In genomic region chr17:27251150-27251549, GRCm38 (mm10) we compare ENCODE assay signal across 20 mouse cellular contexts. TPM values are rescaled to one million over a fixed set of nuclear protein-coding genes. Genes with fewer than 3 reads are reported as not detected.
A peak's percentile ranks its signal among the peaks of the same experiment; 100 is the strongest.
DNase-seq lines count a peak whose midpoint lies in the region; ATAC-seq and TF ChIP-seq lines count a peak whose summit lies in the region.
"Had no signal": no experiment of that assay in that cellular context is flagged by ENCODE, and none has a peak within 500 bp of the region (broad histone marks: within the 10 kb centered on the region; RNA-seq: fewer than 3 reads in every experiment).

No protein-coding gene starts in this region.

- H3K27ac ChIP-seq in midbrain, embryonic 13.5 days: no peak overlapping the region
- no peak overlapping the region for H3K27ac ChIP-seq in midbrain, postnatal 0 days (ENCODE audit: low read depth, low read length)
- peak overlapping the region; percentile 30; the same call in 1 of the 2 replicates for H3K27ac ChIP-seq in neural tube, embryonic 13.5 days (replicated peaks)
- H3K27ac ChIP-seq in neural tube, embryonic 14.5 days (ENCODE audit: low read depth, low read length): no peak overlapping the region; the same call in 1 of the 2 replicates
- H3K27ac ChIP-seq: embryonic facial prominence, embryonic 12.5 days; embryonic facial prominence, embryonic 15.5 days; gastrocnemius, adult 2 months; hindbrain, embryonic 15.5 days had no signal

- H3K4me1 ChIP-seq in midbrain, embryonic 13.5 days (replicated peaks): peaks cover 14% of the 10 kb centered on the region
- 0 out of 2 replicates have a peak, but pooled peaks cover 2% of the 10 kb centered on the region for H3K4me1 ChIP-seq in midbrain, postnatal 0 days (ENCODE audit: insufficient read depth, low read length)
- peaks cover 24% of the 10 kb centered on the region for H3K4me1 ChIP-seq in neural tube, embryonic 13.5 days (replicated peaks)
- 0 out of 2 replicates have a peak, but pooled peaks cover 10% of the 10 kb centered on the region for H3K4me1 ChIP-seq in neural tube, embryonic 14.5 days (ENCODE audit: control insufficient read depth, insufficient read depth, low read length)
- H3K4me1 ChIP-seq: embryonic facial prominence, embryonic 12.5 days; embryonic facial prominence, embryonic 15.5 days had no signal

- 69% methylated on average over 6 of the region's 6 CpGs for WGBS in midbrain, embryonic 13.5 days
- WGBS in midbrain, postnatal 0 days: 50% methylated on average over 6 of the region's 6 CpGs
- 46% methylated on average over 6 of the region's 6 CpGs for WGBS in neural tube, embryonic 13.5 days
- 48% methylated on average over 6 of the region's 6 CpGs for WGBS in neural tube, embryonic 14.5 days

- H3K4me3 ChIP-seq in midbrain, embryonic 13.5 days (replicated peaks): no peak overlapping the region
- no peak overlapping the region for H3K4me3 ChIP-seq in midbrain, postnatal 0 days (ENCODE audit: low read depth, low read length)
- H3K4me3 ChIP-seq in neural tube, embryonic 13.5 days: no peak overlapping the region
- H3K4me3 ChIP-seq in neural tube, embryonic 14.5 days (ENCODE audit: low read depth, low read length): no peak overlapping the region
- H3K4me3 ChIP-seq: embryonic facial prominence, embryonic 12.5 days; embryonic facial prominence, embryonic 15.5 days; gastrocnemius, adult 2 months; hindbrain, embryonic 15.5 days had no signal

- no peaks in the 10 kb centered on the region for H3K9me3 ChIP-seq in midbrain, embryonic 13.5 days
- H3K9me3 ChIP-seq in midbrain, postnatal 0 days (ENCODE audit: low read length): no peaks in the 10 kb centered on the region
- no peaks in the 10 kb centered on the region for H3K9me3 ChIP-seq in neural tube, embryonic 13.5 days
- no peaks in the 10 kb centered on the region for H3K9me3 ChIP-seq in neural tube, embryonic 14.5 days (ENCODE audit: control insufficient read depth, low read length)
- H3K9me3 ChIP-seq: embryonic facial prominence, embryonic 12.5 days; embryonic facial prominence, embryonic 15.5 days; hindbrain, embryonic 15.5 days had no signal

- 0 out of 2 replicates have a peak, but pooled peaks have one; percentile 30 for ATAC-seq in midbrain, embryonic 13.5 days
- ATAC-seq in midbrain, postnatal 0 days (ENCODE audit: low FRiP score): no peak
- ATAC-seq in neural tube, embryonic 13.5 days (ENCODE audit: low read depth): peak; percentile 41; the same call in 1 of the 2 replicates
- peak; percentile 71 for ATAC-seq in neural tube, embryonic 14.5 days (ENCODE audit: low read depth)
- ATAC-seq: activated CD4-positive, CD25-positive, alpha-beta regulatory T cell, adult 4 months; CD4-positive, CD25-positive, alpha-beta regulatory T cell, adult 4 months; forebrain, embryonic 14.5 days; forebrain, postnatal 0 days had no signal

- no peak for DNase-seq in midbrain, postnatal 0 days (ENCODE audit: low spot score)
- no peak for DNase-seq in neural tube, embryonic 10.5 days (ENCODE audit: extremely low spot score, low spot score)
- no peak for DNase-seq in ovary, postnatal 10 days (ENCODE audit: low spot score)
- DNase-seq: adrenal gland, adult 8-10 months; adrenal gland, postnatal 36 days; cerebellum, adult 18-20 months; cerebellum, adult 9-10 months; forebrain, postnatal 0 days; gastrocnemius, adult 2 months; gastrocnemius, postnatal 14 days had no signal

- no peaks in the 10 kb centered on the region for H3K27me3 ChIP-seq in midbrain, embryonic 13.5 days
- H3K27me3 ChIP-seq in midbrain, postnatal 0 days (ENCODE audit: insufficient read depth, low read length): no peaks in the 10 kb centered on the region
- H3K27me3 ChIP-seq in neural tube, embryonic 13.5 days: no peaks in the 10 kb centered on the region; the same call in 1 of the 2 replicates
- H3K27me3 ChIP-seq in neural tube, embryonic 14.5 days (ENCODE audit: control insufficient read depth, insufficient read depth, low read length): no peaks in the 10 kb centered on the region
- H3K27me3 ChIP-seq: embryonic facial prominence, embryonic 12.5 days; embryonic facial prominence, embryonic 15.5 days; hindbrain, embryonic 15.5 days had no signal

- TF ChIP-seq CTCF in midbrain, postnatal 0 days (IDR thresholded peaks at IDR 0.05): no peak

- no peaks in the 10 kb centered on the region for H3K36me3 ChIP-seq in midbrain, embryonic 13.5 days
- H3K36me3 ChIP-seq in midbrain, postnatal 0 days (ENCODE audit: insufficient read depth, low read length): no peaks in the 10 kb centered on the region
- H3K36me3 ChIP-seq in neural tube, embryonic 13.5 days: no peaks in the 10 kb centered on the region
- H3K36me3 ChIP-seq in neural tube, embryonic 14.5 days (ENCODE audit: control insufficient read depth, insufficient read depth, low read length): no peaks in the 10 kb centered on the region
- H3K36me3 ChIP-seq: embryonic facial prominence, embryonic 12.5 days; embryonic facial prominence, embryonic 15.5 days; hindbrain, embryonic 15.5 days had no signal

- H3K9ac ChIP-seq in midbrain, embryonic 13.5 days (replicated peaks): no peak overlapping the region
- H3K9ac ChIP-seq in midbrain, postnatal 0 days (replicated peaks; ENCODE audit: low read length, poor library complexity, severe bottlenecking): no peak overlapping the region
- no peak overlapping the region for H3K9ac ChIP-seq in neural tube, embryonic 13.5 days
- no peak overlapping the region for H3K9ac ChIP-seq in neural tube, embryonic 14.5 days (replicated peaks; ENCODE audit: low read depth, low read length)
- H3K9ac ChIP-seq: embryonic facial prominence, embryonic 12.5 days; embryonic facial prominence, embryonic 15.5 days; forebrain, postnatal 0 days; hindbrain, embryonic 15.5 days had no signal

- no peak overlapping the region for H3K4me2 ChIP-seq in midbrain, embryonic 13.5 days (replicated peaks)
- H3K4me2 ChIP-seq in midbrain, postnatal 0 days (ENCODE audit: low read depth, low read length, poor library complexity, severe bottlenecking): no peak overlapping the region
- no peak overlapping the region for H3K4me2 ChIP-seq in neural tube, embryonic 13.5 days
- H3K4me2 ChIP-seq in neural tube, embryonic 14.5 days (ENCODE audit: low read depth, low read length): no peak overlapping the region
- H3K4me2 ChIP-seq: embryonic facial prominence, embryonic 12.5 days; embryonic facial prominence, embryonic 15.5 days; heart, embryonic 11.5 days; hindbrain, embryonic 15.5 days had no signal

RNA-seq across cellular contexts. Expression of gene Lemd2, which starts 46.9 kb away (rescaled TPM):
- 16.5 and 24.0 TPM in 2 replicates for polyA plus RNA-seq in midbrain, embryonic 13.5 days (2015; fragmentation: Nextera tagmentation; extraction: Ambion mirVana)
- 85.7 and 94.3 TPM in 2 replicates for total RNA-seq in midbrain, postnatal 0 days (2014; rRNA removed)
- 18.4 and 20.6 TPM in 2 replicates for polyA plus RNA-seq in midbrain, postnatal 0 days (2015; fragmentation: Nextera tagmentation; extraction: Ambion mirVana)
- 16.2 and 18.6 TPM in 2 replicates for polyA plus RNA-seq in neural tube, embryonic 13.5 days (2015; fragmentation: Nextera tagmentation; extraction: Ambion mirVana)
- polyA plus RNA-seq in neural tube, embryonic 14.5 days (2014; fragmentation: Nextera tagmentation; extraction: Ambion mirVana): 15.6 and 18.0 TPM in 2 replicates
